Mouse (Mus musculus): ENCODE measurements around the gene Cdc25a. TPM values are rescaled to one million over a fixed set of nuclear protein-coding genes. Genes with fewer than 3 reads are reported as not detected.

Gene Cdc25a
- polyA plus RNA-seq (2014; fragmentation: Illumina TruSeq; extraction: RNeasy Lipid Tissue Mini Kit (QIAGEN cat#74804); ENCODE audit: low read depth, low replicate concordance), result 6.6 TPM

DNA sequence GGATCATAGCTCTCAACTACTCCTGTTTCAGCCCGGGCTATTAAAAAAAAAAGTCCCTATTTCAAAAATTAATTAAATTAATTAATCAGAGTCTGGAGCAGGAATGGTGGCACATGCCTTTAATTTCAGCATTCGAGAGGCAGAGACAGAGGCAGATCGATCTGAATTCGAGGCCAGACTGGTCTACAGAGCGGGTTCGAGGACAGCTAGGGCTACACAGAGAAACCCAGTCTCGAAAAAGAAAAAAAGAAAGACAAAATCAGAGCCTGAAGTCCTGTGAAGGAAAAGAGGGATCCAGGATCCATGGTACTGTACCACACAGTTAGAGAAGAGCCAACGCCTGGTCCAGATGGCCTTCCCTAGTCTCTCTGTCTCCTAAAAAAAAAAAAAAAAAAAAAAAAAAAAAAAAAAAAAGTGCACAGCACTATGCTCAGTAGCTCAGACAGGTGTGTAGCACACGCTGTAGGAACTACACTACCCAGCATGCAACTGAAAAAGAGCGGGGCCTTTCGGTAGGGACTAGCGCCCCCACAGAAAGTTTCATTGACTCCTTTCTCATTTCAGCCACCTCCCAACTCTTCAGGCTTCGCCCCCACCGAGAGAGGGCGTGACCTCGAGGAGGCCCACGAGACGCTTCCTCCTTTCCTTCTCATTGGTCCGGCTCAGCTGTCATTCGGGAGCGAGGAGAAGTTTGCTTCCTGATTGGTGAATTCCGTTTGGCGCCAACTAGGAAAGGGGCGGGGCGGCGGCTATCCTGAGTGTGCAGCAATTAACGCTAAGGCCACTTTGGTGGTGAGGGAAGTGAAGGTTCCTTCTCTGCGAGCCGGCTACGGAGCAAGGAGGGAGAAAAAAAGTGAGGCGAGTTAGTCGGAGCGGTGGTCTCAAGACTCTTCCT lies at the start of gene Cdc25a:
Gene Cdc25a, plus strand, starts transcription at position 783 of the 895 bp plus-strand sequence.

DNA sequence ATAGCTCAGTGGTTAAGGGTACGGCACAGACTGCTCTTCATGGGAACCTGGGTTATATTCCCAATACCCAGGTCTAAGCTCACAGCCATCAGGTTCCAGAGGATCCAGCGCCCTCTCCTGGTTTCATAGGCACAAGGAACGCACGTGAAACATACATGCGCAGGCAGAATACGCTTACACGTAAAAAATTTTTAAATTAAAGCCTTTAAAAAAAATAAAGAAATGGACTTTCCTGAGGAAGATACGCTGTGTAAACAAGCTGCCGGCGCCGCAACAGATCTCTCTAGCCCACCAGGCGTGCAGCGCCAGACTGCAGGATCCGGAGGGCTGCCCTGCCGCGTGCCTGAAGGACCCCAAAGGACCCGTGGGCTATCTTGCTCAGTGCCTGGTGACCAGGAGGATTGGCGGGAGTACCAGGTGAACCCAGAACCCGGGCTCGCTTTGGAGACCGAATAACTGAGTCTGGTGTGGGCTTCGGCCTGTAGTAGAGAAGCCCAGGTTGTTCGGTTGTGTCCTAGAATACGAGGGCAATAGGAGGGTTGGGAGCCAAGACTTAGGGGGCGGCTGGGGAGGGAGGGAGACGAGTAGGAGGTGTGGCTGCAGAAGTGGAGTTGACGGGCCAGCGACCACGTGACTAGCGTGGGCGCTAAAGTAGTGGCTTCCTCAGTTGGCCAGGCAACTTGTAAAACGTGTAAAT lies 42.8 kb upstream of the Cdc25a start, which contains the start of gene Nme6:
Gene Nme6, plus strand, starts transcription at position 359 of the 697 bp plus-strand sequence.

DNA sequence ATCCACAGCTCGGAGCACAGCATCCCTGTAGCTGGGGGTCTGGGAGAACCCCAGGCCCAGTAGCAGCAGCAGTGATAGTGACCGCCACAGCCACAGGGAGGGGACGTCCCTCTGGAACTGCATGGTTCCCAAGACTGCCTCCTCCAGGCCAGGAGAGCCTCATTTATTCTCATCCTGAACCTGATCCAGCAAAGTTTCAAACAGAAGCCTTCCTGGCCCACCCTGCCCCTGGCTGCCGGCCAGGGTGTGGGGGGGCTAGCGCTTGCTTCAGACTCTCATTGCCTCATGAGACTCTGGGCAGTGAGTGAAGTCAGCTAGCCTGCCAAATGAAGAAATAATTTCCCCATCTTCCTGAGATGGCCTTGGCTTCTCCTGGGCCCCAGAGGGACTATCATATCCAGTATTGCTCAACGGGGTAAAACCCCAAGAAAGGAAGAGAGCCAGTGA lies 26.0 kb upstream of the Cdc25a start, which contains the start of gene Camp:
Gene Camp, minus strand, starts transcription at position 306 of the 447 bp plus-strand sequence.

DNA sequence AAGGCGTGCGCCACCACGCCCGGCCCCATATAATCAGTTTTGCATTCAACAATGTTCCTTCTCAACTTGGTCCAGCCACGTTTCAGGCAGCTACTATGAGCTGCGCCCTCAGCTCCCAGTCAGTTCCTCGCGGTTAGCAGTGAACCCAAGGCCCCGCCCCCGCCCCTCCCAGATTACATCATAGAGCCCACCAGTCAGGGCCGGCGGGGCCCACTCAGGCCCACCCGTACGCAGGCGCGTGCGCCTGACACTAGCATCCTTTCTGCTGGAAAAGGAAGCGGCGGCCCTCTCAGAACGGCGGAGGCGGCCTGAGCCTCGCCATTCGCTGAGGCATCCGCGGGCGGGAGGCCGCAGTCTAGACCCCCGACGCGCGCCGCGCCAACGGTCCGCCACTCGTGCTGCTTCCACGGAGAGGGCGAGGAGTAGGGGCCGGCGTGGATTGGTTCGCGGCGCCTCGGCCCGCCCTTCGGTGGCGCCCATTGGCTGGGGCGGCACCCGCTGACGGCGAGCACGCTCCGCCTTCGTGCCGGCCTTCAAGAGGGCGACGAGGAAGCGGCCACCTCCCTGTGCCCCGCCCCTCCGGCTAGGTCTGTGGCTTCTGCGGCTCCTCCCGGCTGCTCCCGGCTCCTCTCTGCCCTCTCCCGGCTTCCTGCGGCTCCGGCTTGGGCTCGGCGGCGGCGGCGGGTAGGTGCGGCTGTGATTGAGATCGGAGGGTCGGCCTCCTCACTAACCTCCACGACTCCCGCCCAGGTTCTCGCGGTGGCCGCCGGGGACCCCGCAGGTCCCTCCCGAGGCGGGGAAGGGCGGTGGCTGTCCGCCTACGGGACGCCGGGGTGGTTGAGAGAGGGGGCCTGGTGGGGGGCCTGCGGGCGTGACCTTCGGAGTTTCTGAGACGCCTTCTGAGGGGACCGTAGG lies 56.1 kb downstream of the Cdc25a start, which contains the start of gene Map4:
Gene Map4, plus strand, starts transcription at position 204 of the 915 bp plus-strand sequence.

Other genes with a start within 250 kb of the Cdc25a start
- not detected for gene Fbxw24, start 249.5 kb upstream of the Cdc25a start, polyA plus RNA-seq (2014; fragmentation: Illumina TruSeq; extraction: RNeasy Lipid Tissue Mini Kit (QIAGEN cat#74804); ENCODE audit: low read depth, low replicate concordance)
- not detected for gene Fbxw25, start 210.9 kb upstream of the Cdc25a start, polyA plus RNA-seq (2014; fragmentation: Illumina TruSeq; extraction: RNeasy Lipid Tissue Mini Kit (QIAGEN cat#74804); ENCODE audit: low read depth, low replicate concordance)
- gene Fbxw18, start 172.9 kb upstream of the Cdc25a start, polyA plus RNA-seq (2014; fragmentation: Illumina TruSeq; extraction: RNeasy Lipid Tissue Mini Kit (QIAGEN cat#74804); ENCODE audit: low read depth, low replicate concordance), result 0.20 TPM
- gene Fbxw26, start 129.5 kb upstream of the Cdc25a start, polyA plus RNA-seq (2014; fragmentation: Illumina TruSeq; extraction: RNeasy Lipid Tissue Mini Kit (QIAGEN cat#74804); ENCODE audit: low read depth, low replicate concordance), result not detected
- gene Fbxw27, start 84.9 kb upstream of the Cdc25a start, polyA plus RNA-seq (2014; fragmentation: Illumina TruSeq; extraction: RNeasy Lipid Tissue Mini Kit (QIAGEN cat#74804); ENCODE audit: low read depth, low replicate concordance), result 1.2 TPM
- gene Spink8, start 63.3 kb upstream of the Cdc25a start, polyA plus RNA-seq (2014; fragmentation: Illumina TruSeq; extraction: RNeasy Lipid Tissue Mini Kit (QIAGEN cat#74804); ENCODE audit: low read depth, low replicate concordance), result 6,153 TPM
- gene Nme6, start 42.8 kb upstream of the Cdc25a start, polyA plus RNA-seq (2014; fragmentation: Illumina TruSeq; extraction: RNeasy Lipid Tissue Mini Kit (QIAGEN cat#74804); ENCODE audit: low read depth, low replicate concordance), result 30.1 TPM
- gene Camp, start 26.0 kb upstream of the Cdc25a start, polyA plus RNA-seq (2014; fragmentation: Illumina TruSeq; extraction: RNeasy Lipid Tissue Mini Kit (QIAGEN cat#74804); ENCODE audit: low read depth, low replicate concordance), result not detected
- gene Map4, start 55.9 kb downstream of the Cdc25a start, polyA plus RNA-seq (2014; fragmentation: Illumina TruSeq; extraction: RNeasy Lipid Tissue Mini Kit (QIAGEN cat#74804); ENCODE audit: low read depth, low replicate concordance), result 65.4 TPM
- gene Smarcc1, start 242.1 kb downstream of the Cdc25a start, polyA plus RNA-seq (2014; fragmentation: Illumina TruSeq; extraction: RNeasy Lipid Tissue Mini Kit (QIAGEN cat#74804); ENCODE audit: low read depth, low replicate concordance), result 25.1 TPM
- 48.3 TPM for gene Dhx30, start 242.3 kb downstream of the Cdc25a start, polyA plus RNA-seq (2014; fragmentation: Illumina TruSeq; extraction: RNeasy Lipid Tissue Mini Kit (QIAGEN cat#74804); ENCODE audit: low read depth, low replicate concordance)